Mouse (Mus musculus): Measurements from ENCODE around the gene Olfr592.

- TF ChIP-seq CTCF (IDR thresholded peaks at IDR 0.05; ENCODE audit: extremely low read depth, insufficient read length, insufficient replicate concordance, low read depth, low read length) = no peak
- no peak for TF ChIP-seq POLR2A (IDR thresholded peaks at IDR 0.05; ENCODE audit: low read depth, low read length)
Observed at GRCm38 (mm10) chr7:103140579-103140978, 44.0 kb upstream of the Olfr592 start, which contains the start of gene Olfr588-ps1.
